Mouse (Mus musculus) adrenal gland, postnatal 36 days (tissue): ENCODE measurements around the gene Prmt2. TPM values are rescaled to one million over a fixed set of nuclear protein-coding genes. Genes with fewer than 3 reads are reported as not detected.

Experiments used
- DNase-seq, 2 experiments: peaks; one replicate each; pipeline ENCODE4 v3.0.0; 2021; ENCODE audit warnings: mixed read lengths in 1 of 2
- long read RNA-seq, 2 experiments: library from polyadenylated mRNA; stranded (forward); transcript quantifications; one replicate each; pipeline ENCODE4 v2.0.0; 2021; ENCODE audit warnings: borderline sequencing depth in 2 of 2
- total RNA-seq, 2 experiments: library from RNA; stranded (reverse); gene quantifications; 2 replicates each; pipeline ENCODE4 v1.2.3; 2021

Prmt2 gene
- total RNA-seq = 10 to 100 TPM; 21.3 to 25.5 TPM
- long read RNA-seq, experiment 1, transcript Prmt2-202 (11 exons, 2,052 nt) = minor isoform, 18 of 85 reads
- long read RNA-seq, experiment 1, transcript Prmt2-201 (11 exons, 2,016 nt) = major isoform, 55 of 85 reads
- long read RNA-seq, experiment 1, partial matches to known transcripts = 8 of 85 reads
- long read RNA-seq, experiment 1, other reads (novel, unspliced or antisense) = 4 of 85 reads
- long read RNA-seq, experiment 2, transcript Prmt2-202 (11 exons, 2,052 nt) = minor isoform, 8 of 30 reads
- long read RNA-seq, experiment 2, transcript Prmt2-201 (11 exons, 2,016 nt) = major isoform, 18 of 30 reads
- long read RNA-seq, experiment 2, partial matches to known transcripts = 3 of 30 reads
- long read RNA-seq, experiment 2, other reads (novel, unspliced or antisense) = 1 of 30 reads

DNA sequence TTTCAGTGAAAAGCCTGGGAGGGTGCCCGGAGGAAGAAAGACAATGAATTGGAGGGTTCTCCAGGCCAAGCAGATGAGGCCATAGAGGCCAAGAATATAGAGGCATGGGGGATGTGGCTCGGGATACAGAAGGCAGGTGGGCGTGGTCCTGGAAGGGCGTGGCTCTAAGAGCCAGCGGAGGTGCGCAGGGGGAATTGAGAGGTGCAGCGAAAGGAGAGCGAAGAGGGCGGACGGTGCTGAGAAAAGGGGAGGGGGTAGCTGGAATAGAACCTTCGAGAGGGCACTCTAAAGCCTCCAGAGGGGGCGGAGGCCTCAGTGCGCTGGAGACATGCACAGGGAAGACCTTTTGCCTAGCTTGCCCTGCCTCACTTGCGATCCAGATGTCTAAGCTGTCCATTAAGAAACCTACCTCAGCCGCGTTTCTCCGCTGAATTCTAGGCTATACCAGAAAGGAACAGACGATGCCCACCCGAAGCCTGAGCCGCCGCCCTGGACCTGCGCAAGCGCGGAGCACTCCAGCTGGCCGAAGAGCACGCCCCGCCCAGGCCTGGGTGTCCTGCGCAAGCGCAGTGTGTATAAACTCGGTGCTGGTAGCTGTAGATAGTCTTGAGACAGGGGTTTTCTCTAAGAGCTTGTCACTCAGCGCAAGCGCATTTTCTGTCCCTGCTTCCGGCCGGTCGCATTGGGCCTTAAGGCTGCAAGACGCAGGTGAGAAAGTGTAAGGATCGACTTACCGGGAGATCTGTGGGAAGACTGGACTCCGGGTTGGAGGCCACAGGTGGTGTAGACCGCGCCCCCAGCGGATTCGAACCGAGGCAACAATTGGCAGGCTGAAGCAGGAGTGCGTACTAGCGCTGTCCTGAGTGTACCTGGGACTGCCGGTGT is at the start of gene Prmt2:
Gene Prmt2, minus strand, starts transcription at position 525 of the 885 bp plus-strand sequence.
- DNase-seq = peak; percentile 94 to 95

DNA sequence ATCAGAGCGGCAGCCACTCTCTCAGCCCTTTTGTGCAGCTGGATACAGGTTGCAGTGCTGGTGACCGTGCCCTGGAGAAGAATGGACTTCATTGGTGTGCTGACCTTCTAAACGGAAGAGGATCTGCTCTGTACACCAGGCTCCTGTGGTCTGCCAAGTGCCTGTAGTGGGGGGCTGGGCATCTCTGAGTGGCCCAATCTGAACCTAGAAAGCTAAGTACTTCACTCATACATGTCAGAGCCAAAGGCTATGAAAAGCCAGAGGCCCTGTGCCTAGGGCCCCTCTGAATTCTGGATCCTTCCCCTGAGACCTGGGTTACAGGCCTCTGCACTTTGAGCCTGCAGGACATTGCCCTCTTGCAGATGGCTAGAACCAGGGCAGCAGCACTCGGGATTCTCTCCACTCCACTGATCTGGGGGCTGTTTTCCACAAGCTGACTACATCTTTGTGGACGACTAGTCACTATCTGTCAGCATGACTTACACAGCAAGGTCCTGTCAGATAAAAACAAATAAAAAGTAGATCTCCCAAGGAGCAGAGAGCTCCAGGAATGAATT is 41.0 kb upstream of the Prmt2 start:
- no peak for DNase-seq

DNA sequence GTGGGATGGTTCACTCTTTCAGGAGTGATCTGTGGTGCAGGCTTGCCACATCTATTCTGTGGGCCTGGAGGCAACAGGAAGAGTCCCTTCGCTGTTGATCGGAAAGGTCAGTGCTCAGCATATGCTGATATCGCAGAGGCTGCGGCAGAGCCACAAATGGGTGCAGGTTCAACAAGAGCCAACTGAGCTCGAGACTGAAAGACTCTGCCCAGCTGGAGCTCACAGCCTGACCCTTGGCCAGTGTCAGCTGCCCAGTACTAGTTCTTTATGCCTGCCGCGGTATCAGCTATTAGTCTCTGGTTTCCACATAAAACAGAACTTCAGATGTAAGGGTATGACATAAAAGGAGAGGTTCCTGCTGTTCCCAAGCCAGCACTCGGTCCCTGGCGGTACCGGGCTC is 37.6 kb upstream of the Prmt2 start:
- DNase-seq = no peak

DNA sequence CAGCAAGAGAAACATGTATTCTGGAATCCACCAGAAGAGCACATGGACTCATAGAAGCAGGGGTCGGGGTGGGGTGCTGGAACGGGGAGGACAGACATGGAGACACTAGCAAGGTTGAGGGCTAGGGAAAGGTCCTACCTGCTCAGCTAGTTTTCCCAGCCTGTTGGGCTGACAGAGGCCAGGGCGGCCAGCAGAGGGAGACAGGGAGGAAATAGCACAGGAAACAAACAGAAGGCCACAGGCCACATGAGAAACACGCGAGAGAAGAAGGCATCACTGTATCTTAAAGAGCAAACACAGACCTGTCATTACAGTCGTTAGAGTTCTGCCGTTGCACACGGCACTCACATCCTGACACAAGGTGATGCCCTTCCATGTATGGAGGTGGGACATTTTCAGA is 33.6 kb upstream of the Prmt2 start:
- peak; percentile 9 to 43 for DNase-seq

DNA sequence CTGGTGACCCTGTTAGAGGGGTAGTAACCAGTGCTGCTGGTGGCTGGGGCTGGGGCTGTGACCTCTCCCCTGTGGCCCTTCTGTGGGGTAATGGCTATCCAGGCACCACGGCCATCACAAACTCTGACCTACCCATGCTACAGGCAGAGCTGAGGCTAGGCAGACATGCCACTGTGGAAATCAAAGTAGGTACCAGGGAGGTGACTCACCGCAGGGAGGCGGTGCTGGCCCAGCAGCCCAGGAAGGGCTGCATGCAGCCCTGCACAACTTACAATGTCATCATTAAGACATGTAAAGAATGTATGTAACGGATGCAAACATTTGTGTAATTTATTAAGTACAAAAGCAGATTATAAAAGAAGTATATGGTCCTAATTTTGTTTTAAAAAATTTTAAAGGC is 24.8 kb upstream of the Prmt2 start:
- DNase-seq = peak in 1 of 2 experiments; percentile 32

DNA sequence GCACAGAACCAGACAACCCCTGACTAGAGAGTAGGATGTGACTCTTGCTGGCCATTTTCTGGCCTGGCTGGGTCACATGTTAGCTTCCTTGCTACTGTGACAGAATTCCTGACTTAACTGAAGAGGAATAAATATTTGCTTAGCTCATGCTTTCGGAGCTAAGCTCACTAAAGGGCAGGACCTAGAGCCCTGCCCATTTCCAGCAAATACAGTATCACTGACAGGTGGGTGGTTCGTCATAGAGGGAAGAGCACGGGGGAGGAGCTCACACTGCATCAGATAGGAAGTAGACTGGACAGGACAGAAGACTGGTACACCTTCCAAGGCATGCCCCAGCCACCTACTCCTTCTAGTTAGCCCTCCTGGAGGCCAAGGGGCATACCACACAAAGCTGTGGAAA is 23.8 kb upstream of the Prmt2 start:
- no peak for DNase-seq

DNA sequence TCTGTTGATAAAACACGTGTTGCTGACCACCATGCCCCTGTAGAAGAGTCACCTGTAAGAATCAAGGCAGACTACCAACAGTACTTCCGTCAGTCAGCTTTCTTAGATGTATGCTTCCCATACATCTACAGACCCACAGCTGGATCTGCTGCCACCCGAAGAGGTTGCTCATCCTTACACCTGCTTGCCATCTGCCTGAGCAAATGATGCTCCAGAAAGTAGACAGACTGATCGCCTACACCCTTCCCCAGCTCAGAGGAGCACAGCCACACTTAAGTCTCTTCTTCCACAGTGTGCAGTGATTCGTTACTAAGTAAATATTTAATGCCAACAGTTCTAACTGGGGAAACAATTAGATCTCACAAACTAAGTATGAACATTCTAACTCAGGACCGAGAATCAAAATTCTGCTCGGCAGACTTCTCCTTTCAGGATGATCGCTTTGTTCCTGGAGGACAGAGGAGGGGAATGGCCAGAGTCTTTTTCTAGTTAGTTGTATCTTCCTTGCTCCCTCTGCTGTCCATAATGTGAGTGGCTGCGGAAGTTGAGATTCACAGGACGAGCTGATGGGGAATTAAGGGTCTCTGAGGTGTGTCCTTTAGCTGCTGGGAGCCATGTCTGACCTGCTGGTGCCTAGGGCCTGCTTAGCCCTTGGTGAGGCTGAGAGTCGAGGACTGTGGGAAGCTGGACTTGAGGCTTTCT is 22.8 kb upstream of the Prmt2 start:
- DNase-seq = no peak

DNA sequence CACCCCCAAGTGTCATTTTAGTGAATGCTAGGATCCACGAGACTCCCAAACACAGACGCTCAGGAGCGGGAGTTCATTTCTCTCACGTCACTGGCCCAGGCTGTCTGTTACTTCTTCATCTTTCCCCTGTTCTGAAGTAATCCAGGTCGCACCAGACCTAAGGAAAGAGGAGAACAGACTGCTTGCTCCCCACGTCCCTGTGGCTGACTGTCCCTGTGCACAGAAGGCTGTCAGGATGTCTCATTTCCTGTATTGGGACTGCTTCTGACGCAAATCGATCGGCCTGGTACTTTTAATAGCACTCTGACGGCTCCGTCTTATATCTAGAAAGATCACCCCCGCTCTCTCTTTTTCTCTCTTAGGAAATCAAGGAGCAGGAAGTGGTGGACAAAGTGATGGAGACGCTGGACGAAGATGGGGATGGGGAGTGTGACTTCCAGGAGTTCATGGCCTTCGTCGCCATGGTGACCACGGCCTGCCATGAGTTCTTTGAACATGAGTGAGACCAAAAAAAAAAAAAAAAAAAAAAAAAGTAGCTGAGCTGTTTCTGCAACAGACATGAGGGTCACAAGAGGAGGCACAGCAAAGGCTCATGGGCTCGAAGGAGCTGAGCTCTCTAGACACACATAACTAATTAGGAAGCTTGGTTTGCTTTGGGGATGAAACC is 22.0 kb upstream of the Prmt2 start:
- peak in 1 of 2 experiments; percentile 27 for DNase-seq

DNA sequence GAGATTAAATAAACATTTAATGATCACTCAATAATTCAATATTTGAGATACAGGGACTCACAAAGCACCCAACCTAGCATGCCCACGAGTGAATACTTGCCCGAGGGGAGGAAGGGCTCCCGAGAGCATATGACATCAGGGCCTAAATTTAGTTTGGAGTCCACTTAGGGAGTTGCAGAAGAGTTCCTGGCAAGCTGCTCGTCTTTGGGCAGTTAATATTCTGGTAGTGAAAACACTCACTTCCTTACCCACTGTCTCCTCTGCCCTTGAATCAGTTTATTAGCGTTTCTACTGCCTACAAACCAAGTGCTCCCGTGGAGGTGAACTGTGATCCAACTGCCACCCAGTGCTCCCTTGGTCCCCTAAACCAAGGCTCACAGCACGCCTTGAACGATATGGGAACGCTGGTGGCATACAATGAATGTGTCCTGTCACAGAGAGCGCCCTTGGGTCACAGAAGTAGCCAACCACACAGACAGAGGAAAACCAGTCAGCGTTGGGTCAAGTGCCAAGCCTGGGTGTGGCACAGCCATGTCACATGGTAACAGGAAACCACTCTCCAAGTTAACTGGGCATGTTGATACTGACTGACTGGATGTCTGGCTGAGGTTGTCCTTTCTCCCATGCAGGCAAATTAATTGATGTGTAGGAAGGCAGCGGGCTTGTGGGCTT is 20.2 kb upstream of the Prmt2 start:
- peak; percentile 73 to 84 for DNase-seq

DNA sequence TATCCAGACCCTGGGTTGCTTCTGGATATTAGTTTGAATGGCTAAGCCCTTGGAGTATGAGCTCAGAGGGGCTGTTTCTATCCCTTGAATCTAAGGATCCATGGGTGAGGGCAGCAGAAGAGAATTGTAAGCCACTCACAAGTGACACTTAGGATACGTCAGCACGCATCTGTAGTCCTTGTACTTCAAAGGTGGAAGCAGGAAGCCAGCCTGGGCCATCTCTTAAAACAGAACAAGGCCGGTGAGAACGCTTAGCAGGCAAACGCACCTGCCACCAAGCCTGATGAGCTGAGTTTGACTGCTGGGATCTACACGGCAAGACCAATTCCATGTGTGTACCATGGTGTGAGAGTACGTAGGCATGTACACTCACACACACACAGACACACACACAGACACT is 19.6 kb upstream of the Prmt2 start:
- DNase-seq = no peak

DNA sequence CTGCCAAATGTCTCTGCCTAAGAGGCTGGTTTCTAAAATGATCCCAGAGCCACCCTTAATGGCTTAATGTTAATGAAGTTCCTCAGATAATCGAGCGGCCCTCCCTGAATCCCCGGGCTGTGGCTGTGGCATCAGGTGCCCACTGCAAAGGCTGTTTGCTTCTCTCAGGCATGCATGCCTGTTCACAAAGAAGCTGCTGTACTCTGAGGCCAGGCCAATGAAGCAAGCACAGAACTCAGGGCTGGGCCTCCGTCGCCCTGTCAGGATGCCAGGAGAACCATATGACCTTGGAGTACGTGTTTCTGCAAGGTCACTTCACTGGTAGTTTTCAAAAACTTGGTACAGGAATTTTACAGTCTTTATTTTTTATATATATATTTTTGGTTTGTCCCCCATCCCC is 18.0 kb upstream of the Prmt2 start:
- peak; percentile 16 to 34 for DNase-seq

DNA sequence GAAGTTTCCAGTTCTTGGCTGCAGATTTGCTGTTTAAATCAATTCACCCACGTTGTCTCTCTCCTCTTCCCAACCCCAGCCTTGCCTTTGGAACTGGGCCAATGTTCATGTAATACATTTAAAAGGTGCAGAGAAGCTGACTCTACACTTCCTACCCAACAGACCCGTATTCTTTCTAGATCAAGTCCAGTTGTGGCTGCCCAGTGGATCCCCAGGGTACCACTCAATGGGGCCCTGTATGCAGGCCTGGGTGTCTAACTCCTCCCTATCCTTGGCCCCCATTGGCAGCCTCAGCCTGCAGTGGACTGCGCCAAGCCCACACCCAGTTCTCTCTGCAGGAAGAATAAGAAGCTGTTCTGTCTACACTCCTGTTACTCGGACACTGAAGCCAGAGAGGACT is 15.9 kb upstream of the Prmt2 start, which contains the start of gene S100b:
Gene S100b, plus strand, starts transcription at position 318 of the 400 bp plus-strand sequence.
- DNase-seq = peak in 1 of 2 experiments; percentile 31

DNA sequence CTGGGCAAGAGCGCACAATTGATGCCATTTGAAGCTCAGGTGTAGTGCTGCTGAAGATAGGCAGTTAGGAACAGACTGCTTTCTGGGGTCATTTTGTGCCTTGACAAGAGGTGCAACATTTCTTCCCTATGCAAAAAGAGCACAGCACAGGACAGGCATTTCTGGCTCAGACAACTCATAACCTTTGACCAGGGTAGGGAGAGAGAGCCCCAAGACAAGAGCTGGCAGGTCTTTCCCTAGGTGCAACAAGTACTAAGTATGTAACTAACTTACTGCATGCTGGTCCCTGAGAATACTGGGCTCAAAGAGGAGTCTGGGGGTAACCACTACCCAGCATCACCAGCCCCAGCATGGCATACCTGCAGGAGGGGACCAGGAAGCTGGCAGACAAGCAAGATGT is 15.4 kb upstream of the Prmt2 start:
- DNase-seq = no peak

DNA sequence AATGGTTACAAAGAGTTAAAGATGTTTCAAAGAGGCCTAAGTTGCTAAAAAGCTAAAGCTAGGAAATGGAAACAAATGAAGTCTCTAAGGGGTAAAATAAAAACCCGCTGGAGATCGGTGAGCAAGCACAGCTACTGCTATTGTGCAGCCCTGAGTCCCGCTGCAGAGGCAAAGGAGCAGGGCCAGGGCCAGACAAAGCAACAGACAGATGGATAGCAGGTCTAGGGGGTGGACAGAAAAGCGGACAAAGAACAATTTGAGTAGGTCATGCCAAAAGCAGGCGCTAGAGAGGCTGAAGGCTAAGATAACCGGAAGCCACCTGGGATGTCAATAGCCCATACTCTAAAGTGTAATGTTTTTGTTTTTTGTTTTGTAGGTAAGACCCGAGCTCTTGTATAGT is 13.2 kb upstream of the Prmt2 start:
- no peak for DNase-seq

DNA sequence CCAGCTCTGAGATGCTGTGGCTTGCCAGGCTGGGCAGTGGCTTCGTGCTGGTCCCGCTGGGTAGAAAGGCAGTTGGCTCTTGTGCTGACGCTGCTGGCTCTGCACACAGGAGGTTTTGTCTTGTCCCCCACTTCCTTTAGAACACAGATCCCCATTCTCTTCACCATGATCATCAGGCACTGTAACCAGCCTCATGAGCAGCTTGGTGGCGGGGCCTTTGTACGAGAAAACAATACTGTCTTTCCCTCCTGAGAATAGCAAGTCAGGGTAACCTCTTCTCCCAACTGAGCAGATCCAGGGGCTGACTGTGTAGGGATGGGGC is 10.9 kb upstream of the Prmt2 start:
- DNase-seq = no peak

DNA sequence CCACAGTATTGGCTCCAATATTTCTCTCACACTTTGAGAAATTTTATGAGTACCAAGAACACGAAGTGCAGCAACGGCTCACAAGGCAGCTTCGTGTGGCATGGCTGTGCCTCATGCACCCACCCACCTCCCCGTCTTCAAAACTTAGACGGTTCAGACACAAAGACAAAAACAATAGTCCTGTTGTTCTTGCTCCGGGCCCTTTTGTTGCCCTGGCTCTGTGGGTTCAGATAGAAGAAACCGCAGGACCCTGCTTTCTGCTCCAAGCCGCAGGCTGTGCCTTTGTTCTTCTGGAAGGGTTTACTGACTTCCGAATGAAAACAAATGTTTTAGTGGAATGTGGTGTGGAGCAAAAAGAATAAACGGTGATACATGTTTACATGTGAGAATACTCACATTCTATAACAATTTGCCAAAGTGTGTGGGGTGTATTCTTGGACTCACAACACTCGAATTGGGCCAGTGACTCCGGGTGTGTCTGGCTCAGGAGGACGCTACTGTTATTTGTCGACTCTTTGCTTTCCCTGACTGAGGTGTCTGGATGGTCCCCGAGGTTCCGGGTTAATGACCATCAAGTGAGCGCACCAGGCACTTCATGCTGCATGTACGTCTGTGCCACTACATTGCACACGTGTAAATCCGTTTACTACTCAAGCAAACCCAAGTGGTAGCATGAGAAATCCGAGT is 10.4 kb upstream of the Prmt2 start:
- no peak for DNase-seq

DNA sequence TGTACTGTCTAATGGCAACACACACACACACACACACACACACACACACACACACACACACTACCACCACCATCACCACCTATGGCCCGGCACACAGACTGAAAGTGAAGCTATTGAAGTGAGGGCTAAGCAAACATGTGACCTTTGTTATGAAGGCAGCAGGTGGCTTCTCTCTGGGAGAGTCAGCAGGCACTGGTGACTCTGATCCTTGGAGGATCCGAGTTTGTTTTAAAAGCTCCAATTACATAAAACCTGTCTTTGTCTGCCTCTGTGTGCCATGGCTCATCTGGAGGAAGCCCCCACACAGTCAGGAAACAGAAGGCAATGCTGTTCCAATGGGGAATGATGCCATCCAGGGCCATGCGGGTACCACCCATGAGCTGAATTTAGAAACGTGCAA is 8.9 kb upstream of the Prmt2 start:
- DNase-seq = no peak

DNA sequence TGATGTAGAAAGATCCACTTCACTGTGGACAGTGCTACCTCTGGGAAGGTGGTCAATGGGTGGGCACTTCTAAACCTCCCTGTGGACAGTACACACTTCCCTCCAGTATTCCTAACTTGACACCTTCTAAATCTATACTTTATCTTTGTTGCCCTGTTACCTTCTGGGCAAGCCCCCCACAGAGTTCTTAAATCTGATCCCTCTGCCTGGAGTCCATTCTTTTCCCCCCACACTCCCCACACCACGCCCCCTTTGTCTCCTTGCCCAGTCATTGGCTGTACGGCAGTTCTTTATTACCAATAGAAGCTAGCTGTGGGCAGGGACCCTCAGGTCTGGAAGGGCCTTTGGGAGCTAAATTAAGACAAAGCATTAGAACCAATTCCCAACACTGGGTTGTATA is 7.4 kb upstream of the Prmt2 start:
- no peak for DNase-seq

DNA sequence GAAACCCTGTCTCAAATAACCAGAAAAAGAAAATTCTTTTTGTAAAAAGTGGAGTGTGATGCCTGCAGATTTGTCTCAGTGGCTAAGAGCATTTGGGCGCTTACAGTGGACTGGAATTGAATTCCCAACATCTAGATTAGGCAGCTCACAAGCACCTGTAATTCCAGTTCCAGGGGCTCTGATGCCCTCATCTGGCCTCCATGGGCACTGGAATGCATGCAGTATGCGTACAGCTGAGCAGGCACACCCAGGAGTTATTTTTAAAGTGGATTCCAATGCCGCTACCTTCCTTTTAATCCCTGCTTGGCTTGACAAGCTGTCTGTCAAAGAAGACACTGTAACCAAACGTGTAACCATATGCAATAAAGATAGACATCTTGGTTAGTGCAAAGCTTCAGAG is 1.7 kb upstream of the Prmt2 start:
- DNase-seq = no peak

DNA sequence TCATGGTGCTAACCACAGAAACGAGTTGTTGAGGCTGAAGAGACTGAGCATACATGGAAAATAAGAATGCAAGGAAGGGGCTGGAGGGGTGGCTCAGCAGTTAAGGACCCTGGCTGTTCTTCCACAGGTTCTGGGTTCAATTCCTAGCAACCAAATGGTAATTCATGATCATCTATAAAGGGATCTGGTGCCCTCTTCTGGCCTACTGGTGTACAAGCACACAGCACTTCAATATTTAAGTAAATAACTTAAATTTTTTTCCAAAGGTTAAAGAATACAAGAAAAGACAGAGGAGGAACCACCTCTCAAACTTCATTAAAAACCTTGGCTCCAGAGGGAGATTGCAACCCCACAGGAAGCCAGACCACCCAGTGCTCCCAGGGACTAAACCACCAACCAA is 8.0 kb downstream of the Prmt2 start:
- DNase-seq = no peak

DNA sequence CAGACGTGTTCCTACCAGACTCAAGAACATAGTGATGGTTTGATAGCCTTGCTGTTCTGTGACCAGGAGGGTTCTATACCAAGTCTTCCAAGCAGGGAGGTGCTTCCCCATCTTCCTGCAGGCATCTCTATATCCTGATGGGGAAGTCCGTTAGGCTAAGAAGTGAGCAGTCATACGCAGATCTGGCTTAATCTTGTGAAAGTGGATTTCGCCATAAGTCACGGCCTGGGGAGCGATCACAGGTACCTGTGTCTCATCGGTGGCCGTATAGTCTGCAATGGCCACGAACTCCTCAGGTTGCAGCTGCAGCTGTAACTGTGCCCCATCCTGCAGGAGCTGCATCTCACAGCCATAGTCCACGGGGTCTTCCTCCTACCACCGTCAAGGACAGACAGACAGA is 11.7 kb downstream of the Prmt2 start:
- no peak for DNase-seq
